Mouse (Mus musculus) Muller cell, postnatal 12 days (primary cell): Measurements from ENCODE around the gene Dio2.

Experiments used
- DNase-seq: peaks from one replicate; pipeline ENCODE4 v3.0.0-alpha.2; 2015; ENCODE audit errors: inconsistent ontology term

Dio2 gene

GRCm38 (mm10) chr12:90738388-90739223, at the start of gene Dio2:
Gene Dio2, minus strand, starts transcription at chr12:90738438.
- peak; percentile 66 for DNase-seq

GRCm38 (mm10) chr12:90781438-90781837, 43.2 kb upstream of the Dio2 start:
- peak; percentile 23 for DNase-seq

- DNase-seq, result peak; percentile 52
Measured at GRCm38 (mm10) chr12:90744752-90745151, 6.5 kb upstream of the Dio2 start.

GRCm38 (mm10) chr12:90743633-90744032, 5.4 kb upstream of the Dio2 start:
- DNase-seq, result no peak

GRCm38 (mm10) chr12:90740468-90740867, 2.2 kb upstream of the Dio2 start:
- DNase-seq, result peak; percentile 58

GRCm38 (mm10) chr12:90737932-90738331, 306 bp downstream of the Dio2 start:
- peak; percentile 43 for DNase-seq

- peak; percentile 27 for DNase-seq
Measured at GRCm38 (mm10) chr12:90735447-90735846, 2.8 kb downstream of the Dio2 start.

GRCm38 (mm10) chr12:90734503-90734902, 3.7 kb downstream of the Dio2 start:
- no peak for DNase-seq

- DNase-seq, result peak; percentile 84
Measured at GRCm38 (mm10) chr12:90733721-90734120, 4.5 kb downstream of the Dio2 start.

- no peak for DNase-seq
Measured at GRCm38 (mm10) chr12:90729648-90730047, 8.6 kb downstream of the Dio2 start.

GRCm38 (mm10) chr12:90725107-90725506, 13.1 kb downstream of the Dio2 start:
- no peak for DNase-seq

- DNase-seq, result peak; percentile 31
Measured at GRCm38 (mm10) chr12:90724644-90725043, 13.6 kb downstream of the Dio2 start.

GRCm38 (mm10) chr12:90694135-90694534, 44.1 kb downstream of the Dio2 start:
- DNase-seq, result peak; percentile 95
